Mouse (Mus musculus) frontal cortex, postnatal 14 days (tissue): ENCODE measurements at regions not wholly inside any gene's neighbourhood (a gene's known extent, or its start where the extent isn't known, plus 50 kb on each side); places are given as distances from the start of the nearest gene placed in this dataset.
"Not testable (repeated sequence)": the region's sequence is repeated elsewhere in the genome, so short reads cannot be mapped to it uniquely, and the experiment has no call there.

Source experiments
- DNase-seq, 2 experiments: peaks; one replicate each; pipeline ENCODE4 v3.0.0; 2022; ENCODE audit warnings: low spot score in 2 of 2

- peak in 1 of 2 experiments; percentile 29 for DNase-seq
Observed at GRCm38 (mm10) chr17:52351293-52351692, 251.2 kb upstream of the Kcnh8 start.

- no peak for DNase-seq
Observed at GRCm38 (mm10) chr17:52350696-52351095, 251.8 kb upstream of the Kcnh8 start.

GRCm38 (mm10) chr17:52349872-52350271 lies 252.6 kb upstream of the Kcnh8 start:
- DNase-seq = no peak

- no peak for DNase-seq
Observed at GRCm38 (mm10) chr17:52348481-52349083, 253.9 kb upstream of the Kcnh8 start.

GRCm38 (mm10) chr17:52320586-52320985 lies 281.9 kb upstream of the Kcnh8 start:
- DNase-seq = no peak

- no peak for DNase-seq
Observed at GRCm38 (mm10) chr17:52316976-52317375, 285.5 kb upstream of the Kcnh8 start.

GRCm38 (mm10) chr17:52315879-52316278 lies 286.6 kb upstream of the Kcnh8 start:
- no peak for DNase-seq

GRCm38 (mm10) chr17:52315456-52315855 lies 287.1 kb upstream of the Kcnh8 start:
- not testable (repeated sequence) for DNase-seq

GRCm38 (mm10) chr17:52312043-52312442 lies 290.5 kb upstream of the Kcnh8 start:
- no peak for DNase-seq

- DNase-seq = no peak
Observed at GRCm38 (mm10) chr17:52308789-52309188, 293.7 kb upstream of the Kcnh8 start.

GRCm38 (mm10) chr17:52304133-52304532 lies 298.4 kb upstream of the Kcnh8 start:
- DNase-seq = no peak

- no peak for DNase-seq
Observed at GRCm38 (mm10) chr17:52303320-52303719, 299.2 kb upstream of the Kcnh8 start.

GRCm38 (mm10) chr17:52299769-52300168 lies 302.7 kb upstream of the Kcnh8 start:
- no peak for DNase-seq

GRCm38 (mm10) chr17:52285392-52285791 lies 317.1 kb upstream of the Kcnh8 start:
- DNase-seq = no peak

- DNase-seq = no peak
Observed at GRCm38 (mm10) chr17:52282264-52282663, 320.2 kb upstream of the Kcnh8 start.

- no peak for DNase-seq
Observed at GRCm38 (mm10) chr17:52278523-52278922, 324.0 kb upstream of the Kcnh8 start.

- no peak for DNase-seq
Observed at GRCm38 (mm10) chr17:52268792-52269191, 333.7 kb upstream of the Kcnh8 start.

- DNase-seq = no peak
Observed at GRCm38 (mm10) chr17:52251284-52251683, 351.2 kb upstream of the Kcnh8 start.

- no peak for DNase-seq
Observed at GRCm38 (mm10) chr17:52225584-52225983, 376.9 kb upstream of the Kcnh8 start.

GRCm38 (mm10) chr17:52220422-52220821 lies 382.1 kb upstream of the Kcnh8 start:
- no peak for DNase-seq

- no peak for DNase-seq
Observed at GRCm38 (mm10) chr17:52217411-52217810, 384.3 kb upstream of the Satb1 start.

- DNase-seq = no peak
Observed at GRCm38 (mm10) chr17:52212944-52213343, 379.9 kb upstream of the Satb1 start.

GRCm38 (mm10) chr17:52210483-52210882 lies 377.4 kb upstream of the Satb1 start:
- no peak for DNase-seq

GRCm38 (mm10) chr17:52197731-52198130 lies 364.6 kb upstream of the Satb1 start:
- no peak for DNase-seq
